ENCODE assay signal across 20 mouse cellular contexts in genomic region chr7:96492696-96493095, GRCm38 (mm10).
"Had no signal": no experiment of that assay in that cellular context is flagged by ENCODE, and none has a peak within 500 bp of the region (broad histone marks: within the 10 kb centered on the region; RNA-seq: fewer than 3 reads in every experiment).

No protein-coding gene starts in this region.

- H3K4me1 ChIP-seq: liver, embryonic 13.5 days; liver, embryonic 15.5 days; megakaryocyte, embryonic 14.5 days; midbrain, embryonic 13.5 days; midbrain, embryonic 15.5 days; neural tube, embryonic 12.5 days; stomach, embryonic 15.5 days had no signal

- H3K4me3 ChIP-seq: liver, embryonic 13.5 days; liver, embryonic 15.5 days; megakaryocyte, embryonic 14.5 days; midbrain, embryonic 13.5 days; midbrain, embryonic 15.5 days; neural tube, embryonic 12.5 days; stomach, embryonic 15.5 days had no signal

- H3K27me3 ChIP-seq: liver, embryonic 13.5 days; liver, embryonic 15.5 days; megakaryocyte, embryonic 14.5 days; midbrain, embryonic 13.5 days; midbrain, embryonic 15.5 days; neural tube, embryonic 12.5 days; stomach, embryonic 15.5 days had no signal

- H3K9ac ChIP-seq: liver, embryonic 13.5 days; liver, embryonic 15.5 days; liver, postnatal 0 days; lung, embryonic 14.5 days; midbrain, embryonic 13.5 days; midbrain, embryonic 15.5 days; neural tube, embryonic 12.5 days; stomach, embryonic 15.5 days had no signal

- ATAC-seq: liver, postnatal 0 days; midbrain, embryonic 13.5 days; midbrain, embryonic 15.5 days had no signal

- H3K9me3 ChIP-seq: liver, embryonic 13.5 days; liver, embryonic 15.5 days; megakaryocyte, embryonic 14.5 days; midbrain, embryonic 13.5 days; midbrain, embryonic 15.5 days; neural tube, embryonic 12.5 days; stomach, embryonic 15.5 days had no signal

- H3K4me2 ChIP-seq: liver, embryonic 13.5 days; liver, embryonic 15.5 days; lung, embryonic 14.5 days; midbrain, embryonic 11.5 days; midbrain, embryonic 13.5 days; midbrain, embryonic 15.5 days; neural tube, embryonic 12.5 days; stomach, embryonic 15.5 days had no signal

- DNase-seq: liver, embryonic 13.5 days; liver, postnatal 0 days; lung, embryonic 14.5 days; lung, postnatal 10 days; lung, postnatal 4 days; retina, postnatal 1 day; right cerebral cortex, adult 18-20 months; right cerebral cortex, postnatal 4 days; spleen, adult 18-20 months; thymus, adult 2 months; thymus, postnatal 25 days; thymus, postnatal 4 days had no signal

- H3K27ac ChIP-seq: liver, embryonic 13.5 days; liver, embryonic 15.5 days; midbrain, embryonic 13.5 days; midbrain, embryonic 15.5 days; neural tube, embryonic 12.5 days; stomach, embryonic 15.5 days; stomach, postnatal 0 days had no signal

- H3K36me3 ChIP-seq: liver, embryonic 13.5 days; liver, embryonic 15.5 days; midbrain, embryonic 13.5 days; midbrain, embryonic 15.5 days; neural tube, embryonic 12.5 days; stomach, embryonic 15.5 days had no signal
